Mouse (Mus musculus): ENCODE data around the gene Pym1. TPM values are rescaled to one million over a fixed set of nuclear protein-coding genes. Genes with fewer than 3 reads are reported as not detected.

Pym1 gene
- polyA plus RNA-seq, 1 experiment from 2014 or later, result 13.3 TPM

DNA sequence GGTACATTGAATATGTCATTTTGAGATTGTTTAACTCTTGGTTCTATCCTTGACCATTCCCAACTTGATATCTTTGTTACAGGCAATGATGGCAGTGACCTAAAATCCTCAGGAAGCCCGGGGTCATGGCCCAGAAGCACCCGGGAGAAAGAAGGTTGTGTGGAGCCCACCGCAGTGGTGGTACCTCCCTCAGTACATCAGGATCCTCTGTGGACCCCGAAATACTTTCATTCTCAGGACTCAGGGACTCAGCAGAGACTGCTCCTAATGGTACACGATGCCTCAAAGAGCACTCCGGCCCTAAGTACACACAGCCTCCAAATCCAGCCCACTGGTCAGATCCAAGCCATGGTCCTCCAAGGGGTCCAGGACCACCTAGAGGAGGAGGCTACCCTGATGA is 58.4 kb downstream of the Pym1 start:
- WGBS (ENCODE audit: insufficient replicate concordance), result 56% methylated on average over 6 of the region's 6 CpGs
- peaks cover 60% of the 10 kb centered on the region for H3K4me1 ChIP-seq (replicated peaks)

DNA sequence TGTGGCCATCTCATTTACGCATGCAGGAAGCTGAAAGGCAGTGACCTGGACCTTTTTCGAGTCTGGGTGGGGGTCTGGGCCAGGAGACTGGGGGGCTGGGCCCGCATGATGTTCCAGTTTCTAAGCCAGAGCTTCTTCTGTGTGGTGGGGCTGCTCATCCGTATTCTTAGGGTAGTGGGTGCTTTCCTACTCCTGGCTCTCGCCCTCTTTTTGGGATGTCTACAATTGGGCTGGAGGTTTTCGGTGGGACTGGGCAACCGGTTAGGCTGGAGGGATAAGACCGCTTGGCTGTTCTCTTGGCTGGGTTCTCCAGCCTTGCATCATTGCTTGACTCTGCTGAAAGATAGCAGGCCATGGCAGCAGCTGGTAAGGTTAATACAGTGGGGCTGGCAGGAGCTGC is 59.3 kb downstream of the Pym1 start:
- no peaks in the 10 kb centered on the region for H3K9me3 ChIP-seq (replicated peaks)
- WGBS (ENCODE audit: insufficient replicate concordance), result 80% methylated on average over 8 of the region's 8 CpGs
- ATAC-seq (ENCODE audit: insufficient read depth), result no peak

More for the DNA sequence above, 58.4 kb downstream of the Pym1 start:
- no peak for ATAC-seq (ENCODE audit: insufficient read depth)
- H3K9ac ChIP-seq, result peak overlapping the region; percentile 80
- H3K36me3 ChIP-seq (replicated peaks), result peaks cover 17% of the 10 kb centered on the region
- no peaks in the 10 kb centered on the region for H3K9me3 ChIP-seq (replicated peaks)
- H3K27ac ChIP-seq (replicated peaks), result peak overlapping the region; percentile 90
- H3K27me3 ChIP-seq, result peaks cover 26% of the 10 kb centered on the region
- H3K4me3 ChIP-seq (replicated peaks), result peak overlapping the region; percentile 78
- H3K4me2 ChIP-seq, result peak overlapping the region; percentile 97

More for the DNA sequence above, 59.3 kb downstream of the Pym1 start:
- H3K4me1 ChIP-seq (replicated peaks), result peaks cover 60% of the 10 kb centered on the region
- peak overlapping the region; percentile 78 for H3K4me3 ChIP-seq (replicated peaks)
- H3K27me3 ChIP-seq, result peaks cover 21% of the 10 kb centered on the region
- peak overlapping the region; percentile 97 for H3K4me2 ChIP-seq
- peaks cover 17% of the 10 kb centered on the region for H3K36me3 ChIP-seq (replicated peaks)
- no peak overlapping the region for H3K27ac ChIP-seq (replicated peaks)
- peak overlapping the region; percentile 80; the same call in 1 of the 2 replicates for H3K9ac ChIP-seq

Other genes with a start within 250 kb of the Pym1 start
- 1.4 and 1.7 TPM in 2 replicates for gene Myl6b, start 249.2 kb upstream of the Pym1 start, polyA plus RNA-seq (2015; fragmentation: Nextera tagmentation; extraction: Ambion mirVana)
- gene Esyt1, start 222.0 kb upstream of the Pym1 start, polyA plus RNA-seq (2015; fragmentation: Nextera tagmentation; extraction: Ambion mirVana), result 11.8 and 12.6 TPM in 2 replicates
- gene Zc3h10, start 200.1 kb upstream of the Pym1 start, polyA plus RNA-seq (2015; fragmentation: Nextera tagmentation; extraction: Ambion mirVana), result 4.9 and 5.8 TPM in 2 replicates
- gene Rpl41, start 198.6 kb upstream of the Pym1 start, polyA plus RNA-seq (2015; fragmentation: Nextera tagmentation; extraction: Ambion mirVana), result 1,944 and 2,155 TPM in 2 replicates
- 118 and 119 TPM in 2 replicates for gene Pa2g4, start 181.9 kb upstream of the Pym1 start, polyA plus RNA-seq (2015; fragmentation: Nextera tagmentation; extraction: Ambion mirVana)
- 3.1 and 3.6 TPM in 2 replicates for gene Erbb3, start 158.2 kb upstream of the Pym1 start, polyA plus RNA-seq (2015; fragmentation: Nextera tagmentation; extraction: Ambion mirVana)
- 296 and 352 TPM in 2 replicates for gene Rps26, start 121.1 kb upstream of the Pym1 start, polyA plus RNA-seq (2015; fragmentation: Nextera tagmentation; extraction: Ambion mirVana)
- gene Ikzf4, start 101.9 kb upstream of the Pym1 start, polyA plus RNA-seq (2015; fragmentation: Nextera tagmentation; extraction: Ambion mirVana), result 0.12 TPM in 2 replicates
- gene Suox, start 73.8 kb upstream of the Pym1 start, polyA plus RNA-seq (2015; fragmentation: Nextera tagmentation; extraction: Ambion mirVana), result 14.3 and 14.7 TPM in 2 replicates
- gene Rab5b, start 51.6 kb upstream of the Pym1 start, polyA plus RNA-seq (2015; fragmentation: Nextera tagmentation; extraction: Ambion mirVana), result 33.5 and 36.7 TPM in 2 replicates
- 0.60 and 0.68 TPM in 2 replicates for gene Pmel, start 43.7 kb upstream of the Pym1 start, polyA plus RNA-seq (2015; fragmentation: Nextera tagmentation; extraction: Ambion mirVana)
- gene Cdk2, start 42.9 kb upstream of the Pym1 start, polyA plus RNA-seq (2015; fragmentation: Nextera tagmentation; extraction: Ambion mirVana), result 53.7 and 56.6 TPM in 2 replicates
- gene Dgka, start 3.0 kb upstream of the Pym1 start, polyA plus RNA-seq (2015; fragmentation: Nextera tagmentation; extraction: Ambion mirVana), result 2.4 and 3.0 TPM in 2 replicates
- gene Mmp19, start 43.0 kb downstream of the Pym1 start, polyA plus RNA-seq (2015; fragmentation: Nextera tagmentation; extraction: Ambion mirVana), result 10.5 and 11.3 TPM in 2 replicates
- 18.3 and 21.1 TPM in 2 replicates for gene Dnajc14, start 56.2 kb downstream of the Pym1 start, polyA plus RNA-seq (2015; fragmentation: Nextera tagmentation; extraction: Ambion mirVana)
- 2.1 and 2.9 TPM in 2 replicates for gene Tmem198b, start 56.5 kb downstream of the Pym1 start, polyA plus RNA-seq (2015; fragmentation: Nextera tagmentation; extraction: Ambion mirVana)
- 89.5 and 99.7 TPM in 2 replicates for gene Sarnp, start 69.4 kb downstream of the Pym1 start, polyA plus RNA-seq (2015; fragmentation: Nextera tagmentation; extraction: Ambion mirVana)
- 73.9 and 75.5 TPM in 2 replicates for gene Ormdl2, start 73.8 kb downstream of the Pym1 start, polyA plus RNA-seq (2015; fragmentation: Nextera tagmentation; extraction: Ambion mirVana)
- 0.26 and 0.31 TPM in 2 replicates for gene Gdf11, start 143.8 kb downstream of the Pym1 start, polyA plus RNA-seq (2015; fragmentation: Nextera tagmentation; extraction: Ambion mirVana)
- gene Cd63, start 153.1 kb downstream of the Pym1 start, polyA plus RNA-seq (2015; fragmentation: Nextera tagmentation; extraction: Ambion mirVana), result 102 and 113 TPM in 2 replicates
- 18.4 and 24.3 TPM in 2 replicates for gene Rdh5, start 175.0 kb downstream of the Pym1 start, polyA plus RNA-seq (2015; fragmentation: Nextera tagmentation; extraction: Ambion mirVana)
- 93.9 and 96.1 TPM in 2 replicates for gene Bloc1s1, start 176.1 kb downstream of the Pym1 start, polyA plus RNA-seq (2015; fragmentation: Nextera tagmentation; extraction: Ambion mirVana)
- gene Itga7, start 185.9 kb downstream of the Pym1 start, polyA plus RNA-seq (2015; fragmentation: Nextera tagmentation; extraction: Ambion mirVana), result 0.81 and 1.1 TPM in 2 replicates
- not detected in 2 replicates for gene Mettl7b, start 213.1 kb downstream of the Pym1 start, polyA plus RNA-seq (2015; fragmentation: Nextera tagmentation; extraction: Ambion mirVana)
- not detected in 2 replicates for gene Olfr9, start 241.5 kb downstream of the Pym1 start, polyA plus RNA-seq (2015; fragmentation: Nextera tagmentation; extraction: Ambion mirVana)

Data from liver, embryonic 15.5 days (tissue).